Mouse (Mus musculus) hematopoietic stem cell, adult 5-6 weeks (primary cell): Measurements from ENCODE around the gene Rxylt1. TPM values are rescaled to one million over a fixed set of nuclear protein-coding genes. Genes with fewer than 3 reads are reported as not detected.

Experiments used
- ATAC-seq, 2 experiments: fragments of 125-278 bp in 1 of 2; replicated peaks in 1 of 2; 2 replicates each; pipeline ENCODE4 v1.8.0; 2016 to 2017; ENCODE audit warnings: inconsistent platforms in 2 of 2, mild to moderate bottlenecking in 2 of 2, moderate number of reproducible peaks in 2 of 2, low read depth in 1 of 2, moderate TSS enrichment in 1 of 2; ENCODE audit not compliant: low FRiP score in 2 of 2, poor library complexity in 2 of 2, severe bottlenecking in 2 of 2, insufficient read depth in 1 of 2, low TSS enrichment in 1 of 2
- total RNA-seq: library from RNA; stranded (forward); fragments of 172-1452, 232-1000 nt; gene quantifications from 2 replicates; pipeline ENCODE4 v1.2.3, GENCODE M21; 2017

Gene Rxylt1
- total RNA-seq = 39.3 and 77.3 TPM in 2 replicates

- peak; percentile 97 for ATAC-seq
These were observed at the start of gene Rxylt1 for GRCm38 (mm10) chr10:122096980-122097844. Gene Rxylt1, minus strand, starts transcription at chr10:122097371.

- ATAC-seq = no peak
These were observed 24.3 kb upstream of the Rxylt1 start for GRCm38 (mm10) chr10:122121290-122121970.

DNA sequence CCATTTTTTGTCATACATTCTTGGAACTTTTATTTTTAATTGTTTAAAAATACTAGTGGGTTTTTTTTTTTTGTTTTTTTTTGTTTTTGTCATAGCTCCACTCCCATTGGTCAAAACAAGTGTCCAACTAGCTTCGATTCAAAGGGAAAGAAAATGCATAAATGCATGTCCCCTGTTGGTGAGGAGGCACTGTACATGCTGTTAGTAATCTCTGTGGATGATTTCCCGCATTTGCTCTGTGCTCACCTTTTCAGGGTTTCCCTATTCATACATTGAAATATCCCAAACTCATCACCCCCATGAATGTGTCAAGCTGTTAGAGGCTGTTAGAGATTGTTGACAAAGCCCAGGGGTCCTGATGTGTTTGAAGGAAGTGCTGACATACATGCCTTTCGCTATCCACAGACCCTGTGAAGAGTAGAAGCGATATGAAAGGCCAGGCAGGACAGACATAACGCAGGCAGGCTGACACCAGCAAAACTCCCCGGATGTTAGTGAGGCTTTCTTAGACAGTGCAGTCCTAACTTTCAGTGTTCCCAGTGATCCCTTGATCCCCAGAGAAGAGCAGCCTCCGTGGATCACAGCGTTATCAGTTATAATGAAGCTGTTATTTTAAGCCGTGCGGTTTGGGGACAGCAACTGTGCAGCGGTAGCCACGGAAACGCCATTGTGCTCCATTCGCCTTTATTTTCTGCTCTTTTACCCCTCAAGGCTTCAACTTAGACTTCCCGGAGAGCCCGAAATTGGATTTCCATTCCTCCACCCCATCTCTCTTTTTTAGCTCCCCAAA lies 23.5 kb upstream of the Rxylt1 start:
- no peak for ATAC-seq

GRCm38 (mm10) chr10:122119451-122119850 lies 22.3 kb upstream of the Rxylt1 start:
- peak; percentile 70 for ATAC-seq

GRCm38 (mm10) chr10:122116636-122117035 lies 19.5 kb upstream of the Rxylt1 start:
- peak; percentile 48 to 76; a peak in 3 of 4 replicates for ATAC-seq

DNA sequence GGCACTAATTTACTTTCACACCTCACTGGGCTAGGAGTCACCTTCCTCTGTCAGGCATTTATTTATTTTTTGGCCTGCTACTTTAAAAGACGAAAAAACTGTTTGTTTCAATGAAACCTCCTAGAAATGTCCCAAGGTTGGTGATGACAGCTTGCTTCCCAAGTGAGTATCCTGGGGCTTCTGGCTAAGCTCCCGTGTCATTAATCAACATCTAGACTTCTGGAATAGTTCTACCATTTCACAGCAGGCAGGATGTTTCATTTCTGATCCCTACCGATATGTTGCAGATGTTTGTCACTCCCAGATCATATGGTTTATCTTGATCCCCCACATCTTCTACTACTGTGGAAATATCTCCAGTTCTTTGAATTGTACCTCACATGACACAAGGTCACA lies 9.5 kb upstream of the Rxylt1 start:
- ATAC-seq = no peak

- ATAC-seq = no peak
These were observed 8.9 kb upstream of the Rxylt1 start for GRCm38 (mm10) chr10:122105889-122106632.

DNA sequence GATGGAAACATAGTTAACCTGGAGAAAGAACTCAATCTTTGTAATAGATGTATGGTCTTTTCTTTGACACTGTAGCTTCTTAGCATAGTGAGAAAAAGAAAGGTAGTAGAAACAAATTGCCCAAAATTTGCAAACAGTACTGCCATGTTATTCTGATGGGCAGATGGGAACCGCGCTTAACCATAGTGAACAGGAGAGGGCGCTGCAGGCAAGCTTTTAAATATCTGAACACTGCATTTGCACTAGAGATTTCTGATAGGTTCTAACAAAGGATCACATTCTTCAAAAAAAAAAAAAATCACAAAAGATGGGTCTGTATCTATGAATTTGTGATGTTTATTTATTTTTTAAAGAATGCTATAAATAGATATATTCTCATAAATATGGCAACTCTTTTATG lies 8.2 kb upstream of the Rxylt1 start:
- peak; percentile 81 to 86 for ATAC-seq

DNA sequence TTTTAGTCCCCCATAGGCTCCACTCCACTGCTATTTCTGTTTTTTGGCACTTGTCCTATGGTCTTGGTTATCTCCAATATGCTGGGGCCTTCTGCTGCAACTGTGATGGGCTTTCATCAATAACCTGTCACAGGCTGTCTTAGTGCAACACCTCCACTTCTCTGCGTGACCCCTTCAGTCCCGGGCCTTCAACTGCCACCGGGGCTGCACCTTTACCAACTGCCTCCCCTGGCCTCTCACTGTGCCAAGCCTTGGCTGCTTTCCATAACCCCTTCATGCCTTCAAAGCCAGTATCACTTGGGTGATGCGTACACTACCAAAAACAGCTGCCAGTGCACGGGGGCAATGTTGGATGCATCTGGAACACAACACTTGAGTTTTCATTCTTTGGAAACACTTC lies 5.5 kb upstream of the Rxylt1 start:
- ATAC-seq = no peak

- ATAC-seq = no peak
These were observed 650 bp downstream of the Rxylt1 start for GRCm38 (mm10) chr10:122096462-122096979.

DNA sequence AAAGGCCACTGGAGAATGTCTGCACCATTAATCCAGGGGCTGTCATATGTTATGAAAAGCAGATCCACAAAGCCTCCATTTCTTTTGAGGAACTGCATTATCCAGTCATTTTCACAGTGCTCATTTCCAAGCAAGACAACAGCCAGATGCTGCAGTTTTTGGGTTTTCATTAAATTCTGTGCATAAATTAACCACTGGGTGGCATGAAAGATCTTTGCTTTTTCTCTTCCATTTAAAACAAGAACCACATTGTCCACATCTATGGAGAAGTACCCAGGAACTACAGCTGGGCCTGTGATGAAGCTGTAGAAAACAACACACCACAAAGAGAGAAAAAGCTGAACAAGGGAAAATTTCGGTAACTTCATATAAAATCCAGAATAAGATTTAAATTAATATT lies 6.7 kb downstream of the Rxylt1 start:
- ATAC-seq = no peak

- ATAC-seq = no peak
These were observed 15.8 kb downstream of the Rxylt1 start for GRCm38 (mm10) chr10:122081352-122081751.

DNA sequence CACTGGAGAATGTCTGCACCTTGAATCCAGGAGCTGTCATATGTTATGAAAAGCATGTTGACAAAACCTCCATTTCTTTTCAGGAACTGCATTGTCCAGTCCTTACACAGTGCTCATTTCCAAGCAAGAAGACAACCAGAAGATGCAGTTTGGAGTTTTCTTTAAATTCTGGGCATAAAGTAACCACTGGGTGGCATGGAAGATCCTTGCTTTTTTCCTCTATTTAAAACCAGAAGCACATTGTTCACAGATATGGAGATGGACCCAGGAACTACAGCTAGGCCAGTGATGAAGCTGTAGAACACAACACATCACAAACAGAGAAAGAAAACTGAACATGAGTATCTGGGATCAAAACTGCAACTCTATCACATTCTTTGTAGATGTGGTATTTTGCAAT lies 28.0 kb downstream of the Rxylt1 start:
- no peak for ATAC-seq

GRCm38 (mm10) chr10:122055826-122056225 lies 41.3 kb downstream of the Rxylt1 start:
- no peak for ATAC-seq

GRCm38 (mm10) chr10:122054535-122054934 lies 42.6 kb downstream of the Rxylt1 start:
- ATAC-seq = peak; percentile 84 to 89

GRCm38 (mm10) chr10:122051831-122052230 lies 45.3 kb downstream of the Rxylt1 start:
- peak; percentile 44 to 72; a peak in 3 of 4 replicates for ATAC-seq
